Mouse (Mus musculus) left cerebral cortex, postnatal 4 days (tissue): ENCODE data around the gene Arhgap15. TPM values are rescaled to one million over a fixed set of nuclear protein-coding genes. Genes with fewer than 3 reads are reported as not detected.
A peak's percentile ranks its signal among the peaks of the same experiment; 100 is the strongest.

Experiments used
- DNase-seq: peaks from one replicate; pipeline ENCODE4 v3.0.0-alpha.2; 2022
- intact Hi-C: fragments of 180-260 bp; cut with DNase I; formaldehyde crosslinking; loops from one replicate; pipeline ENCODE4 v1.15.1; 2025
- total RNA-seq, 2 experiments: library from RNA; stranded (reverse); gene quantifications; 2 replicates each; pipeline ENCODE4 v1.2.3; 2021

The Arhgap15 gene
- total RNA-seq, 2 experiments from 2014 or later: 2.1 to 2.6 TPM

GRCm38 (mm10) chr2:44399191-44399926, 650.7 kb downstream of the Arhgap15 start:
- intact Hi-C loops: no loop called here
- DNase-seq: peak; percentile 41

- no peak for DNase-seq
- intact Hi-C loops: no loop called here
These were observed 653.2 kb downstream of the Arhgap15 start for GRCm38 (mm10) chr2:44401704-44402422.

GRCm38 (mm10) chr2:44411660-44412059, 663.0 kb downstream of the Arhgap15 start:
- no peak for DNase-seq
- intact Hi-C loops: no loop called here

- no peak for DNase-seq
- intact Hi-C loops: no loop called here
These were observed 667.7 kb downstream of the Arhgap15 start for GRCm38 (mm10) chr2:44416331-44416730.

- intact Hi-C loops: no loop called here
- DNase-seq: no peak
These were observed 671.1 kb downstream of the Arhgap15 start for GRCm38 (mm10) chr2:44419547-44420225.

GRCm38 (mm10) chr2:44430521-44430920, 681.9 kb downstream of the Arhgap15 start:
- DNase-seq: no peak
- intact Hi-C loops: no loop called here

- intact Hi-C loops: no loop called here
- no peak for DNase-seq
These were observed 688.0 kb downstream of the Arhgap15 start for GRCm38 (mm10) chr2:44436652-44437051.

GRCm38 (mm10) chr2:44437496-44438057, 689.0 kb downstream of the Arhgap15 start:
- intact Hi-C loops: no loop called here
- no peak for DNase-seq

- no peak for DNase-seq
- intact Hi-C loops: no loop called here
These were observed 689.4 kb downstream of the Arhgap15 start for GRCm38 (mm10) chr2:44438070-44438469.

- no peak for DNase-seq
- intact Hi-C loops: no loop called here
These were observed 696.3 kb downstream of the Arhgap15 start for GRCm38 (mm10) chr2:44444938-44445337.

Other genes starting within 250 kb of the Arhgap15 start
- under 1 TPM; 0.18 to 0.26 TPM for gene Kynu, start 193.5 kb upstream of the Arhgap15 start, total RNA-seq